Mouse (Mus musculus): Measurements from ENCODE around the gene Me1. TPM values are rescaled to one million over a fixed set of nuclear protein-coding genes. Genes with fewer than 3 reads are reported as not detected.

Me1 gene
- polyA plus RNA-seq, 1 experiment: 153 TPM

- Histone ChIP-seq H3K27me3 (replicated peaks; ENCODE audit: control insufficient read depth, insufficient read depth, low read length) (no peaks in the 10 kb centered on the region), H3K4me3 (ENCODE audit: insufficient read depth, low read depth, low read length) (no peak overlapping the region), H3K4me1 (ENCODE audit: control insufficient read depth, insufficient read depth, low read length) (no peaks in the 10 kb centered on the region; the same call in 1 of the 2 replicates), H3K36me3 (ENCODE audit: control insufficient read depth, insufficient read depth, low read length) (peaks cover 6% of the 10 kb centered on the region), H3K27ac (ENCODE audit: insufficient read depth, low read depth, low read length) (no peak overlapping the region)
- TF ChIP-seq POLR2A (IDR thresholded peaks at IDR 0.05; ENCODE audit: low read depth, low read length) (no peak), CTCF (conservative IDR thresholded peaks at IDR 0.05; ENCODE audit: insufficient read depth, insufficient read length, low read depth, low read length) (no peak)
- WGBS: 81% methylated on average over 5 of the region's 5 CpGs
- no peak for DNase-seq
Measured at GRCm38 (mm10) chr9:86534071-86534470, 161.7 kb downstream of the Me1 start.

Other genes with a start within 250 kb of the Me1 start
- 1.3 and 1.4 TPM in 2 replicates for gene Ube2cbp, start 231.0 kb downstream of the Me1 start, polyA plus RNA-seq (2012; rRNA removed)
- 9.0 and 9.4 TPM in 2 replicates for gene Dop1a, start 228.8 kb downstream of the Me1 start, polyA plus RNA-seq (2012; rRNA removed)
- gene Pgm3, start 124.1 kb downstream of the Me1 start, polyA plus RNA-seq (2012; rRNA removed): 10.9 TPM in 2 replicates
- 1.0 and 1.1 TPM in 2 replicates for gene Rwdd2a, start 124.0 kb downstream of the Me1 start, polyA plus RNA-seq (2012; rRNA removed)
- gene Prss35, start 47.7 kb upstream of the Me1 start, polyA plus RNA-seq (2012; rRNA removed): 0.20 and 0.87 TPM in 2 replicates
- 3.4 and 4.1 TPM in 2 replicates for gene Snap91, start 184.7 kb upstream of the Me1 start, polyA plus RNA-seq (2012; rRNA removed)

All from kidney, adult 2 months (tissue).